Mouse (Mus musculus) G1E (cell line): ENCODE data around the gene Ccdc141.

ENCODE experiments used
- CTCF ChIP-seq: IDR thresholded peaks from 2 replicates; pipeline ENCODE4 v1.5.1; 2012; ENCODE audit warnings: low read depth, low read length, inconsistent platforms, mixed read lengths
- GATA1 ChIP-seq: IDR thresholded peaks from 2 replicates; pipeline ENCODE4 v1.6.1; 2012; ENCODE audit warnings: borderline replicate concordance, low read length, inconsistent platforms, mixed read lengths
- GATA2 ChIP-seq: IDR thresholded peaks from 2 replicates; pipeline ENCODE4 v1.6.1; 2012; ENCODE audit warnings: low read depth, low read length, inconsistent platforms, borderline replicate concordance
- POLR2AphosphoS5 ChIP-seq: IDR thresholded peaks from 2 replicates; pipeline ENCODE4 v1.6.1; 2012; ENCODE audit warnings: low read depth, low read length, inconsistent platforms; ENCODE audit not compliant: insufficient replicate concordance
- TAL1 ChIP-seq: conservative IDR thresholded peaks from 2 replicates; pipeline ENCODE4 v1.6.1; 2012; ENCODE audit warnings: low read depth, low read length, inconsistent platforms, mixed read lengths

GRCm38 (mm10) chr2:77184049-77184571 is 13.7 kb upstream of the Ccdc141 start:
- TF ChIP-seq CTCF: no peak
- TF ChIP-seq POLR2AphosphoS5: no peak
- TF ChIP-seq TAL1: no peak
- no peak for TF ChIP-seq GATA1
- no peak for TF ChIP-seq GATA2
